Mouse (Mus musculus) hindbrain, embryonic 14.5 days (tissue): ENCODE results near the gene Gm10031. TPM values are rescaled to one million over a fixed set of nuclear protein-coding genes. Genes with fewer than 3 reads are reported as not detected.

Source experiments
- ATAC-seq: fragments of 200-750 bp; cut with Nextera tagmentation; 2 replicates; pipeline ENCODE4 v1.8.0; 2017; ENCODE audit warnings: moderate number of reproducible peaks, mild to moderate bottlenecking, moderate TSS enrichment, moderate library complexity; ENCODE audit not compliant: low FRiP score
- DNase-seq: peaks from one replicate; pipeline ENCODE4 v3.0.0-alpha.2; 2015; ENCODE audit warnings: low spot score
- H3K27ac ChIP-seq: fragments of 300-500 bp; sonication (generic); 2 replicates; pipeline ENCODE4 v1.5.1; 2014; ENCODE audit warnings: mild to moderate bottlenecking, moderate library complexity
- H3K27me3 ChIP-seq: fragments of 300-500 bp; sonication (generic); 2 replicates; pipeline ENCODE4 v1.6.1; 2014; ENCODE audit warnings: mild to moderate bottlenecking, low read length, mixed read lengths; ENCODE audit not compliant: control insufficient read depth, insufficient read depth
- H3K36me3 ChIP-seq: fragments of 300-500 bp; sonication (generic); replicated peaks from 2 replicates; pipeline ENCODE4 v1.6.1; 2014; ENCODE audit not compliant: control insufficient read depth, insufficient read depth
- H3K4me1 ChIP-seq: fragments of 300-500 bp; sonication (generic); replicated peaks from 2 replicates; pipeline ENCODE4 v1.6.1; 2014; ENCODE audit warnings: antibody characterized with exemption, low read length, mixed read lengths; ENCODE audit not compliant: control insufficient read depth, insufficient read depth
- H3K4me2 ChIP-seq: fragments of 300-500 bp; sonication (generic); replicated peaks from 2 replicates; pipeline ENCODE4 v1.6.1; 2014; ENCODE audit warnings: mild to moderate bottlenecking, moderate library complexity
- H3K4me3 ChIP-seq: fragments of 300-500 bp; sonication (generic); replicated peaks from 2 replicates; pipeline ENCODE4 v1.5.1; 2014; ENCODE audit warnings: mild to moderate bottlenecking, low read length
- H3K9ac ChIP-seq: fragments of 300-500 bp; sonication (generic); 2 replicates; pipeline ENCODE4 v1.6.1; 2014
- H3K9me3 ChIP-seq: fragments of 300-500 bp; sonication (generic); 2 replicates; pipeline ENCODE4 v1.6.1; 2016; ENCODE audit warnings: low read length; ENCODE audit not compliant: control insufficient read depth
- WGBS: fragments of 180-500 bp; shearing (Covaris S2); extraction: QIAGEN DNeasy Blood & Tissue Kit; methylation state at CpG from one replicate; pipeline ENCODE4 v1.1.7; 2014; 5-methylcytosine and 5-hydroxymethylcytosine counted together
- polyA plus RNA-seq: library from polyadenylated mRNA; unstranded; fragments of >200 nt; fragmentation: Nextera tagmentation; extraction: Ambion mirVana; gene quantifications from 2 replicates; pipeline ENCODE4 v1.2.1, GENCODE M21; 2014

The Gm10031 gene
- polyA plus RNA-seq, 1 experiment from 2014 or later, result 0.79 TPM

- DNase-seq (no peak), ATAC-seq (no peak)
- Histone ChIP-seq H3K4me3 (no peak overlapping the region), H3K9ac (no peak overlapping the region), H3K36me3 (no peaks in the 10 kb centered on the region), H3K4me2 (no peak overlapping the region), H3K4me1 (0 out of 2 replicates have a peak, but pooled peaks cover 4% of the 10 kb centered on the region), H3K27ac (no peak overlapping the region), H3K9me3 (no peaks in the 10 kb centered on the region), H3K27me3 (no peaks in the 10 kb centered on the region)
- 94% methylated on average over 3 of the region's 3 CpGs for WGBS
Measured at GRCm38 (mm10) chr1:156566132-156566531, 42.3 kb downstream of the Gm10031 start.

GRCm38 (mm10) chr1:156569615-156570014 is 45.8 kb downstream of the Gm10031 start:
- H3K4me1 ChIP-seq, result no peaks in the 10 kb centered on the region
- no peaks in the 10 kb centered on the region for H3K9me3 ChIP-seq
- H3K4me2 ChIP-seq, result no peak overlapping the region
- H3K36me3 ChIP-seq, result no peaks in the 10 kb centered on the region
- H3K27ac ChIP-seq, result no peak overlapping the region
- no peak overlapping the region for H3K9ac ChIP-seq
- DNase-seq, result no peak
- WGBS, result 81% methylated on average over 4 of the region's 4 CpGs
- no peak for ATAC-seq
- no peak overlapping the region for H3K4me3 ChIP-seq
- no peaks in the 10 kb centered on the region for H3K27me3 ChIP-seq

- WGBS, result 83% methylated on average over 4 of the region's 4 CpGs
- no peak for DNase-seq
- Histone ChIP-seq H3K4me2 (no peak overlapping the region), H3K4me1 (no peaks in the 10 kb centered on the region), H3K27me3 (no peaks in the 10 kb centered on the region), H3K9ac (no peak overlapping the region), H3K27ac (no peak overlapping the region), H3K4me3 (no peak overlapping the region), H3K9me3 (no peaks in the 10 kb centered on the region), H3K36me3 (no peaks in the 10 kb centered on the region)
- ATAC-seq, result no peak
Measured at GRCm38 (mm10) chr1:156572952-156573351, 49.1 kb downstream of the Gm10031 start.

Other genes with a start within 250 kb of the Gm10031 start
- 0.92 and 1.8 TPM in 2 replicates for gene Tdrd5, start 220.3 kb upstream of the Gm10031 start, polyA plus RNA-seq
- gene Nphs2, start 213.3 kb upstream of the Gm10031 start, polyA plus RNA-seq, result 0.08 and 0.35 TPM in 2 replicates
- 509 and 614 TPM in 2 replicates for gene Gm2000, start 158.0 kb upstream of the Gm10031 start, polyA plus RNA-seq
- 0.13 and 0.27 TPM in 2 replicates for gene Axdnd1, start 102.9 kb upstream of the Gm10031 start, polyA plus RNA-seq
- gene Soat1, start 49.7 kb upstream of the Gm10031 start, polyA plus RNA-seq, result 10.6 and 11.7 TPM in 2 replicates
- gene Abl2, start 34.8 kb downstream of the Gm10031 start, polyA plus RNA-seq, result 8.1 and 9.2 TPM in 2 replicates
- gene Tor3a, start 150.3 kb downstream of the Gm10031 start, polyA plus RNA-seq, result 4.5 TPM in 2 replicates
- 33.9 and 38.8 TPM in 2 replicates for gene Fam20b, start 195.1 kb downstream of the Gm10031 start, polyA plus RNA-seq